Mouse (Mus musculus): ENCODE measurements around the gene Arhgap29.

DNA sequence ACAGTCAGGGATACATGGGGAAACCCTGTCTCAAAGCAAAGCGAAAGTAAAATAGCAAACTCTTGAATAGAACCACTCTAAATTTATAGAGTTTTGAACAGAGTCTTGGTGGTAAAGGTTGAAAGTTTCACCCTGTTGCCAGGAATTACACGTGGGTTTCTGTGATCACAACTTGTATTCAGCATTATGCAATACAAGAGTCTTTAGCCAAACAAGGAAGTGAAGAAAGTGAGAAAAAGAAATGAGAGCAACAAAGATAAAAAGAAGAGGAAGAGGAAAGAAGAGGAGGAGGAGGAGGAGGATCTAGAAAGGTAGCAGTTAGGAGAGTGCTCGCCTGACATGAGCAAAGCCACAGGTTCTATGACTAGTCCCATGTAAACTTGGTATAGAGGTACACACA lies 70.0 kb downstream of the Arhgap29 start:
- no peak for TF ChIP-seq POLR2A (IDR thresholded peaks at IDR 0.05; ENCODE audit: control insufficient read depth, extremely low read depth, insufficient read depth, low read length, poor library complexity)
- TF ChIP-seq CTCF (IDR thresholded peaks at IDR 0.05; ENCODE audit: borderline replicate concordance, control insufficient read depth, extremely low read depth, insufficient read depth, low read length, poor library complexity), result no peak
